24 mouse cellular contexts compared by ENCODE assay signal in the genomic region with DNA sequence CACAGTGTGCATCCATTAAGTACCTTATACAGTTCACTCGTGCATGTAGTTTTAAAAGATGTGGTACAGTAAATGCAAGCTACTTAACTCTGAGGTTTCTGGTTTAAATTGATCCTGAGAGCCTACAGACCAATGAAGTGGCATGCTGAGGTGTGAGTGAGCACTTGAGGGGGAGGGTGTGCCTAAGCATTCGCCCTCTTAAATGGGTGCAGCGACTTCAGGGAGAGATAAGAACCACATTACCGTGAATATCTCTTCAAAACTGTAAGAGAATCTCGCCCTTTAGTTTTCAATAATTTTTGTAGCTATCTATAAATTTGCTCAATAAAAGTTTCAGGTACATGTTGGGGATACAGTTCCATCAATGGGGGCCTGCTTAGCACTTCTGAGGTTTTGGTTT.
"Had no signal": no experiment of that assay in that cellular context is flagged by ENCODE, and none has a peak within 500 bp of the region (broad histone marks: within the 10 kb centered on the region; RNA-seq: fewer than 3 reads in every experiment).

No protein-coding gene starts in this region.

- H3K4me3 ChIP-seq: heart, embryonic 13.5 days; heart, embryonic 15.5 days; hindbrain, embryonic 13.5 days; hindbrain, embryonic 15.5 days; kidney, embryonic 15.5 days; left cerebral cortex, adult 2 months; limb, embryonic 12.5 days; liver, embryonic 12.5 days; liver, embryonic 15.5 days had no signal

- H3K27me3 ChIP-seq: heart, embryonic 13.5 days; heart, embryonic 15.5 days; hindbrain, embryonic 13.5 days; hindbrain, embryonic 15.5 days; kidney, embryonic 15.5 days; limb, embryonic 12.5 days; liver, embryonic 12.5 days; liver, embryonic 15.5 days had no signal

- DNase-seq: gastrocnemius, postnatal 14 days; gastrocnemius, postnatal 36 days; heart, adult 18-20 months; heart, postnatal 14 days; heart, postnatal 36 days; kidney, adult 11 months; kidney, adult 2 months; kidney, adult 9 months; kidney, postnatal 14 days; kidney, postnatal 36 days; layer of hippocampus, adult 9-11 months had no signal

- H3K36me3 ChIP-seq: heart, embryonic 15.5 days; hindbrain, embryonic 13.5 days; hindbrain, embryonic 15.5 days; liver, embryonic 12.5 days; liver, embryonic 15.5 days had no signal

- H3K9ac ChIP-seq: heart, embryonic 13.5 days; heart, embryonic 15.5 days; hindbrain, embryonic 13.5 days; hindbrain, embryonic 15.5 days; kidney, embryonic 15.5 days; limb, embryonic 12.5 days; liver, embryonic 12.5 days; liver, embryonic 15.5 days had no signal

- H3K9me3 ChIP-seq: heart, embryonic 13.5 days; heart, embryonic 15.5 days; hindbrain, embryonic 13.5 days; hindbrain, embryonic 15.5 days; kidney, embryonic 15.5 days; limb, embryonic 12.5 days; liver, embryonic 12.5 days; liver, embryonic 15.5 days had no signal

- ATAC-seq: hindbrain, postnatal 0 days; intestine, embryonic 16.5 days; liver, embryonic 12.5 days had no signal

- H3K27ac ChIP-seq: heart, embryonic 13.5 days; heart, embryonic 15.5 days; hindbrain, embryonic 13.5 days; hindbrain, embryonic 15.5 days; hindbrain, postnatal 0 days; kidney, embryonic 15.5 days; kidney, postnatal 0 days; left cerebral cortex, adult 2 months; limb, embryonic 12.5 days; liver, embryonic 12.5 days; liver, embryonic 15.5 days had no signal

- H3K4me2 ChIP-seq: heart, embryonic 11.5 days; heart, embryonic 13.5 days; heart, embryonic 15.5 days; hindbrain, embryonic 13.5 days; hindbrain, embryonic 15.5 days; kidney, embryonic 15.5 days; limb, embryonic 12.5 days; liver, embryonic 12.5 days; liver, embryonic 15.5 days had no signal

- H3K4me1 ChIP-seq: hindbrain, embryonic 13.5 days; hindbrain, embryonic 15.5 days; kidney, embryonic 15.5 days; limb, embryonic 12.5 days had no signal
